In the genomic region with DNA sequence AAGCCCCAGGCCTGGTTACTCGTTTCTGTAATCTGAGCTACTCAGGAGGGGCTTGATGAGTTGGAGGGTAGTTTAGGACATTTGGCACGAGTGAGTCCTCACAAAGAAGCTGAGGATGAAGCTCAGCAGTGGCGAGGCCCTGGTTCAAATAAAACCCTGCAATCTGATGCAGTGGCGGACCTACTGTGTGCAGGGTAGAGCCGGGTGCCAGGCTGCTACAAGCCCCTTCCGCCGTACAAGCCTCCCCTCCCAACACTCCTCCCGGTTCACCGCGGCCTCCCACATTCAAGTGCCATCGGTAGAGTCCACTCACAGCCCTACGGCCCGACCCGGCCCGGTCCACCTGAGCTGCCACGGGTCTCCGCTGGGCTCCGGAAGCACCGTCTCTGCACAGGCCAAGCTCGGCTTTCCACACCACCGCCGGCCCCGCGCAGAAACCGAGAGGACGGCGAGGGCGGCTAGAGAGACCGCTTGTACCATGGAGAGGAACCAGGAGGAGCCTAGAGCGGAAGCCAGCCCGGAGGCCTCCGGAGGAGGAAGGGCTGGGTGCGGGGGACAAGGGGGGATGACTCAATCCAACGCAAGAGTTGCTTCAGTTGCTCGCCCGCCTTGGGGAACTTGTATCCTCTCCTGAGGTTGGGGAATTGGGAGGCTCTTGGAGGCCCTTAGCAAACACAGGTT, we compare ENCODE assay signal across 8 mouse cellular contexts. TPM values are rescaled to one million over a fixed set of nuclear protein-coding genes. Genes with fewer than 3 reads are reported as not detected.
DNase-seq lines count a peak whose midpoint lies in the region; ATAC-seq lines count a peak whose summit lies in the region.

A gene (minus strand): TSS at position 466 of the 681 bp plus-strand sequence.

- DNase-seq in CD4-positive, CD25-positive, alpha-beta regulatory T cell, adult 2 months (ENCODE audit: low read depth, low spot score): peak; percentile 84
- peak; percentile 36 for DNase-seq in fat pad, adult 2 months (ENCODE audit: extremely low read depth, low read depth, low spot score)
- peak; percentile 90 for DNase-seq in kidney, postnatal 10 days
- DNase-seq in natural killer cell, adult 2 months (ENCODE audit: low spot score in 2 of 2): peak; percentile 81 to 85

- H3K4me3 ChIP-seq in brown adipose tissue, adult 24 weeks (ENCODE audit: insufficient read depth, low read depth, low read length): peak within 1 kb of the TSS; percentile 95
- peak within 1 kb of the TSS; percentile 96 for H3K4me3 ChIP-seq in heart, embryonic 13.5 days
- peak within 1 kb of the TSS; percentile 82 for H3K4me3 ChIP-seq in liver, embryonic 12.5 days
- H3K4me3 ChIP-seq in stomach, embryonic 15.5 days (replicated peaks): peak within 1 kb of the TSS; percentile 89

- peak within 1 kb of the TSS; percentile 60; the same call in 1 of the 2 replicates for H3K27ac ChIP-seq in brown adipose tissue, adult 24 weeks (replicated peaks; ENCODE audit: low read depth, low read length)
- peak within 1 kb of the TSS; percentile 54 for H3K27ac ChIP-seq in heart, embryonic 13.5 days (replicated peaks)
- peak within 1 kb of the TSS; percentile 54; the same call in 1 of the 2 replicates for H3K27ac ChIP-seq in liver, embryonic 12.5 days
- no peak within 1 kb of the TSS; the same call in 1 of the 2 replicates for H3K27ac ChIP-seq in stomach, embryonic 15.5 days

- no peaks in the 10 kb centered on the region for H3K27me3 ChIP-seq in heart, embryonic 13.5 days (replicated peaks)
- H3K27me3 ChIP-seq in liver, embryonic 12.5 days (replicated peaks): no peaks in the 10 kb centered on the region
- H3K27me3 ChIP-seq in stomach, embryonic 15.5 days (replicated peaks): no peaks in the 10 kb centered on the region

- H3K4me1 ChIP-seq in brown adipose tissue, adult 24 weeks (ENCODE audit: control insufficient read depth, insufficient read depth, insufficient read length, low read length): peaks cover 9% of the 10 kb centered on the region; the same call in 1 of the 2 replicates
- H3K4me1 ChIP-seq in heart, embryonic 13.5 days: peaks cover 15% of the 10 kb centered on the region
- peaks cover 20% of the 10 kb centered on the region for H3K4me1 ChIP-seq in liver, embryonic 12.5 days
- H3K4me1 ChIP-seq in stomach, embryonic 15.5 days: no peaks in the 10 kb centered on the region

- WGBS in heart, embryonic 13.5 days: under 1% methylated on average over 36 of the region's 36 CpGs
- WGBS in liver, embryonic 12.5 days (ENCODE audit: insufficient replicate concordance): under 1% methylated on average over 36 of the region's 36 CpGs
- WGBS in stomach, embryonic 15.5 days: under 1% methylated on average over 36 of the region's 36 CpGs

- ATAC-seq in heart, embryonic 13.5 days (ENCODE audit: extremely low read depth, insufficient number of reproducible peaks, low FRiP score, low TSS enrichment): peak; percentile 77
- peak; percentile 97 for ATAC-seq in liver, embryonic 12.5 days
- peak; percentile 97 for ATAC-seq in stomach, embryonic 15.5 days (ENCODE audit: insufficient read depth, low FRiP score, low read depth)

- peak within 1 kb of the TSS; percentile 76 for H3K4me2 ChIP-seq in heart, embryonic 13.5 days
- H3K4me2 ChIP-seq in liver, embryonic 12.5 days: peak within 1 kb of the TSS; percentile 73
- peak within 1 kb of the TSS; percentile 68 for H3K4me2 ChIP-seq in stomach, embryonic 15.5 days

- H3K9me3 ChIP-seq in heart, embryonic 13.5 days: no peaks in the 10 kb centered on the region
- H3K9me3 ChIP-seq in liver, embryonic 12.5 days (replicated peaks): no peaks in the 10 kb centered on the region
- no peaks in the 10 kb centered on the region for H3K9me3 ChIP-seq in stomach, embryonic 15.5 days

- H3K9ac ChIP-seq in heart, embryonic 13.5 days: peak within 1 kb of the TSS; percentile 96
- H3K9ac ChIP-seq in liver, embryonic 12.5 days: peak within 1 kb of the TSS; percentile 80
- H3K9ac ChIP-seq in stomach, embryonic 15.5 days: peak within 1 kb of the TSS; percentile 82

- H3K36me3 ChIP-seq in heart, embryonic 13.5 days: peaks cover 5% of the 10 kb centered on the region
- H3K36me3 ChIP-seq in liver, embryonic 12.5 days: peaks cover 2% of the 10 kb centered on the region
- H3K36me3 ChIP-seq in stomach, embryonic 15.5 days: no peaks in the 10 kb centered on the region

RNA-seq across cellular contexts. Expression of the gene that starts here (rescaled TPM):
- polyA plus RNA-seq in brown adipose tissue, adult 24 weeks (2012; ENCODE audit: insufficient read depth, insufficient read length, missing spikeins): 9.1 and 10.8 TPM in 2 replicates
- 22.7 and 23.1 TPM in 2 replicates for polyA plus RNA-seq in heart, embryonic 13.5 days (2015; fragmentation: Nextera tagmentation; extraction: Ambion mirVana)
- 14.7 and 15.2 TPM in 2 replicates for polyA plus RNA-seq in liver, embryonic 12.5 days (2016; fragmentation: Nextera tagmentation; extraction: Ambion mirVana)
- polyA plus RNA-seq in stomach, embryonic 15.5 days (2015; fragmentation: Nextera tagmentation; extraction: Ambion mirVana): 33.2 and 36.3 TPM in 2 replicates

Comparison
In these comparisons a context has a peak if more than half of its experiments do, and no peak if none do; other contexts are left out.
1. DNase-seq: peak in every context shown above with its lines; median percentile 90 in kidney, postnatal 10 days; 84 in CD4-positive, CD25-positive, alpha-beta regulatory T cell, adult 2 months; 83 in natural killer cell, adult 2 months; 36 in fat pad, adult 2 months.